Mouse (Mus musculus) fat pad, adult 2 months (tissue): Measurements from ENCODE around the gene Rab6b.
"Not testable (repeated sequence)": the region's sequence is repeated elsewhere in the genome, so short reads cannot be mapped to it uniquely, and the experiment has no call there.

Experiments
- DNase-seq: peaks from one replicate; pipeline ENCODE4 v3.0.0-alpha.2; 2011; ENCODE audit warnings: low read depth, low spot score; ENCODE audit errors: extremely low read depth

Gene Rab6b

DNA sequence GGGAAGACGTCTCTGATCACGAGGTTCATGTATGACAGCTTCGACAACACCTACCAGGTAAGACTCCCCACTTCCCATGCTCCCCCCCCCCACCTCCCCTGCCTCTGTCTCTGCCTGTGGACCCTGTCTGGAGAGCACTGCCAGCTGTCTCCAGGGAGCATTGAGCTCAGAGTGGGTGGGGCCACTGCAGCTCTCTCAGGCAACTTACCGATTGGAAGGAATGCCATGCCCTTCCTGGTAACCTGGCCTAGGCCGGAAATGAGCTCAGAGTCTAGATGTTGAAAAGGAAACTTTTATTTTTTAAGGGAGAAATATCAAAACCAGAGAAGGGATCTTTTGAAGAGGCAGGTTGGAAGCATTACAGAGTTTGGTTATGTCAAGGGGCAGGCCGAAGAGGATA is 28.8 kb downstream of the Rab6b start:
- DNase-seq = no peak

DNA sequence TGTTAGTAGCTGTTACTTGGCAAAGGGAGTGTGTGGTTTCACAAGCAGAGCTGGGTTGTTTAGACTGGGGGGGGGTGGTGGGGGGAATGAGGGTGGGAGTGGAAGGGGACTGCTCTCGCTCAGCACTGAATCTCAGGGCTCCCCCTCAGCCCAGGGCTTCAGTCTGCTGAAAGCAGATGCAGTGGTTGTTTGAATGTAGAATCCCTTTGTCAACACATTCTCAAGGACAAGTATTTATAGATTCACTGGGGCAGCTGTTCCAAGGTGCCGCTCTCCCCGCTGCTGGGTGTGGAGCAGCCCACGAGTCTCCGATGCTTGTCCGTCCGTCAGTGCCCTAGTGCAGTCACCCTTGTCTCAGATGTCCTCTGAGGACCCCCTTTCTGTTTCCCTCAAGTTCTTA is 29.7 kb downstream of the Rab6b start:
- DNase-seq = no peak

- DNase-seq = no peak
Observed at GRCm38 (mm10) chr9:103143881-103144280, 32.3 kb downstream of the Rab6b start.

- no peak for DNase-seq
Observed at GRCm38 (mm10) chr9:103145351-103145750, 33.8 kb downstream of the Rab6b start.

- DNase-seq = no peak
Observed at GRCm38 (mm10) chr9:103146257-103146656, 34.7 kb downstream of the Rab6b start.

DNA sequence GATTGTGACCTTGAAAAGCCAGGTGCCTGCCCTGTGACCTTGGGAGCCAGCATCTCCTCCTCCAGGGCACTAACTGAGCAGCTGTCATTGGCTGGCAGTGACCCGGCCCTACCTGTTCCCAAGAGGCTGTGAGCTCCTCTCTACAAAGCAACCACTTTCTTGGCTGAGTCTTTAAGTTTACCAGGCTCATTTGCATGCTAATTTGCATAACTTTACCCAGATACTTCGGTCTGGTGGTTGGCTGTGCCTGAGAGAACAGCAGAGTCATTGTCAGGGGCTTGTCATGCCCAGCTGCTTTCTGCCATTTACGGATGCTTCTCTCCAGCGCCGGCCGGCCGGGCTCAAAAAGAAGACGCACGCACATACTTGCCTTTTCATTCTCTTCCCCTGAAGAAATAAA is 35.1 kb downstream of the Rab6b start:
- DNase-seq = no peak

GRCm38 (mm10) chr9:103147103-103147502 is 35.5 kb downstream of the Rab6b start:
- no peak for DNase-seq

- DNase-seq = no peak
Observed at GRCm38 (mm10) chr9:103149074-103149799, 37.6 kb downstream of the Rab6b start.

DNA sequence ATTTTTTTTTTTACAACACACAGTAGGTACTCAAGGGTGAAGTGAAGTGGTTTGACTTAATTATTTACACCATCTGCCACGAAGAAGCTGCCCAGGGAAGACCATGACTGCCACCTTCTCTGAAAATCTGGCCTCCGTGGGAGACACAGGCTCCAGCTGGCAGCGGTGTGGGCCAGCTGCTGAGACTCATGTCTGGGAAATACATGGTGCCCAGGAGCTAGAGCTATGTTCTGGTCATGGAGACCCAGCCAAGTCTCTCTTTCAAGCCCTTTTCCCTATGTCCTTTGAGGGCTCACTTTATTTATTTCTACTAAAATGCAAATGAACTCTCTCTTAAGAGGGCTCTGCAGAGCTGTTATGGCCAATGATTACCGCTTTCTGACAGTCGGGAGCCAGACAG is 41.7 kb downstream of the Rab6b start:
- no peak for DNase-seq

GRCm38 (mm10) chr9:103154568-103154967 is 43.0 kb downstream of the Rab6b start:
- DNase-seq = no peak

DNA sequence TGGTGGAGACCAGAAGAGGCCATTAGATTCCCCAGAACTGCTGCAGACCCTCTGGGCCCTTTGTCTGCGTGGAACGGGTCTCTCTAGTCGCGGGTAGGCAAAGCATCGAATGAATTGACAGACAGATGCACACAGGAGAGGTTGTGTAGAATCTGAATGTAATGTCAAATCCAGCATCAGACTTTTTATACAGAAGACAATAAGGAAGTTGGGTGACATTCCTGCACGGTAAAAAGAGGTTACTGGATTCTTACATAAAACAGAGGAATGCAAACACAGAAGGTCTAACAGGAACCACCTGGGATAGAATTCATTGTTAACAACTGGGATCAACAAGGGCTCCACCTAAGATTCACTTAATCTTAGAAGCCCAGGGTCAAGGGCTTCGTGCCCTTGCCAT is 43.6 kb downstream of the Rab6b start:
- DNase-seq = not testable (repeated sequence)

DNA sequence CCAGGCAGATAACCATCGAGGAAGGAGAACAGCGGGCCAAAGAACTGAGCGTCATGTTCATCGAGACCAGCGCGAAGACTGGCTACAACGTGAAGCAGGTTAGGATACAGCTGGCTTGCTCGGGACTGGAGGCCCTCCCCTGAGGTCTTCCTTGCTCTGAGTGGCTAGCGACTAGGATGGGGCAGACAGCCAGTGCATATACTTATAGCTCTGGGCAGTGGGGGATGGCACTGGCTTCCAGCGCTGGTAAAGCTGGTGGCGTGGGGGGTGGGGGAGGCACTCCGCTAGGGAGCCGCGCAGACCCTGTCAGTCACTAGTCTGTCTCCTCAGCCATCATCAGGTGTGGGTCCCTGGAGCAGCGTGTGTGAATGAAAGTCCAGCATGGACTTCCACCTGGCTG is 52.2 kb downstream of the Rab6b start:
- no peak for DNase-seq

- DNase-seq = no peak
Observed at GRCm38 (mm10) chr9:103168046-103168445, 56.5 kb downstream of the Rab6b start.

GRCm38 (mm10) chr9:103168771-103169170 is 57.2 kb downstream of the Rab6b start:
- no peak for DNase-seq

- DNase-seq = no peak
Observed at GRCm38 (mm10) chr9:103174771-103175519, 63.4 kb downstream of the Rab6b start.

DNA sequence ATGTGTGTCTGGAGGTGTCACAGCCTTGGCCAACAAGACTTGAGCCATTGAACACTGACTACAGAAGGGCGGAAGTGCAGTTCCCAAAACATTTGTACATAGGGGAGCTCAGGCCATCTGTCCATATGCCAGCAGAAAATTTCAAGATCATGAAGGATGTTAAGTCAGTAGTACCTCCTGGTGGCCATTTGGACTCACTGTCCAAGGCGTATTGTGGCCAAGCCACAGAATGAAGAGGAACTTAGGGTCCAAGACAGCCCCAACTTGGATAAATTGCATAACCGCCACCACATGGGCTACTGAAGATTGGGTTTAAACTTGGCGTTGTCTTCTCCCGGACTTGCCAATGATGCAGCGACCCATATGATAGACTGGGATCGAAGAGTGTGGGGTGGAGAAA is 64.1 kb downstream of the Rab6b start:
- DNase-seq = no peak

- peak; percentile 3 for DNase-seq
Observed at GRCm38 (mm10) chr9:103180303-103180702, 68.7 kb downstream of the Rab6b start.

DNA sequence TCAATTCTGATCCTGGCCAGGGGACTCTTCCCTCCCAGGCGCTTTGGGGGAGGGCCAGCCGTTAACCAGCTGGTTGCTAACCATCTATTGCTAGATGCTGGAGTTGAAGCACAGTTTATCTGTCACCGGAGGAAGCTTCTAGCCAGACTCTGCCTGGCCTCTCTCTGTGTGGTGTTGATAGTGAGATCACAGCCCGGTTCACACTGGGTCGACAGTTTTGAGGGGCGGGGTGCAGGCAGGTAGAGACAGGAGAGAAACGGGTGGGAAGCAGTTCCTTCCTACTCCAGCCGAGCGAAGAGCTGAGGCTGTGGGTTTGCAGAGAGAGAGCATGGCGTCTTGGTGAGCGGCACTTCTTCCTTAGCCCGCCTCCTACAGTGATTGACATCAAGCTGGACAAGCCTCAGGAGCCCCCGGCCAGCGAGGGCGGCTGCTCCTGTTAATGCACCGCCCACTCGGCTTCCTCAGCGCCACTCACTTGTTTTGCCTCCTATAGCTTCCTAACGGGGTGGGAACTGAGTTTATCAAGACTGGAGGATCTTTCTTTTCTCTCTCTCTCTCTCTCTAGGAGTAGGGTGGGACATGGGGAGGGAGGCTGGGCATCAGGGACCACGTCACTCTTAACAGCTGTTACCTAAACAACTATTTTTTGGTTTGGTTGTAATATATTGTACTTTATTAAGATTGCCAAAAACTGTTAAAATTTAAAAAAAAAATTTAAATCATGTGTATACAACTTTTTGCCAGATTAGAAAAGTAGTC is 69.4 kb downstream of the Rab6b start:
- peak; percentile 10 for DNase-seq

DNA sequence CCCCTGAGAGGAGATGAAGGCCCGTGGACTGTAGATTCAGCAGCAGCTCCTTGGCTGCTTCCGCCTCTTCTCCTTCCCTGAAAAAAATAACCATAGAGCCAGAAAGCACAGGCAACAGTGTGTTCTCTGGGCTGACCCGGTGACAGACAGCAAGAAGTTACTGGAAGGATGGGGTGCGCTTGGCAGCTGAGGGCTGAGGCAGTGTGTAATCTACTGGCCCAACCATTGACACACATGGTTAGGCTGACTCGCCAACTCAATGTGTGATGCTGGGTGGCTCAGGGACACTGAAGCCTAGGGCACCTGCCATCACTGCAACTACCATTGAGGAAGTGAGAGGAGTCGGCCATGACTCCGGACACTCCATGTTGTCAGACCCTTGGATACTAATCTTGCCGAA is 70.3 kb downstream of the Rab6b start:
- DNase-seq = no peak

- DNase-seq = no peak
Observed at GRCm38 (mm10) chr9:103184855-103185254, 73.3 kb downstream of the Rab6b start.

- no peak for DNase-seq
Observed at GRCm38 (mm10) chr9:103185946-103186345, 74.4 kb downstream of the Rab6b start.

DNA sequence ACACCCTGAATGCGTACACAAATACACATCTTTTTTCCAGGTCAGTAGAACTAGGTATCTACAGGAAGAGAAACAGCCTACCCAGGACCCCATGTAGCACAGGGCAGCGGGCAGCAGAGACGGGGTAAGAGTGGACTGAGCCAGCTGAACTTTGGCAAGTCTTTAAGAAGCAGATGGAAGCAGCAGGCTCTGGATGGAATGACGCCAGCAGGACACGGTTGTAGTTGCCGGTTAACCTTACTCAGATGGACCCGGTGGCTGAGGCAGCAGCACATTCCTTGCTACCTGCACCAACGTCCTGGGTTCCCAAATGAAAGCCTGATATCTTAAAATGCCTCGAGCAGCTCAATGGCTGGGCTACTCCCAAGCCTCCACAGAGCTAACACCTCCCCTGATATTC is 75.2 kb downstream of the Rab6b start:
- no peak for DNase-seq
